Mouse (Mus musculus) hindbrain, embryonic 13.5 days (tissue): ENCODE measurements around the gene Slc25a11. TPM values are rescaled to one million over a fixed set of nuclear protein-coding genes. Genes with fewer than 3 reads are reported as not detected.
A peak's percentile ranks its signal among the peaks of the same experiment; 100 is the strongest.

Experiments
- ATAC-seq: fragments of 200-750 bp; cut with Nextera tagmentation; 2 replicates; pipeline ENCODE4 v1.8.0; 2017; ENCODE audit warnings: moderate TSS enrichment; ENCODE audit not compliant: low FRiP score
- H3K27ac ChIP-seq: fragments of 300-500 bp; sonication (generic); 2 replicates; pipeline ENCODE4 v1.5.1; 2015; ENCODE audit warnings: inconsistent platforms, mild to moderate bottlenecking, moderate library complexity
- H3K27me3 ChIP-seq: fragments of 300-500 bp; sonication (generic); 2 replicates; pipeline ENCODE4 v1.6.1; 2015; ENCODE audit warnings: mild to moderate bottlenecking, inconsistent platforms
- H3K36me3 ChIP-seq: fragments of 300-500 bp; sonication (generic); 2 replicates; pipeline ENCODE4 v1.6.1; 2015; ENCODE audit warnings: mild to moderate bottlenecking, inconsistent platforms
- H3K4me1 ChIP-seq: fragments of 300-500 bp; sonication (generic); replicated peaks from 2 replicates; pipeline ENCODE4 v1.6.1; 2015; ENCODE audit warnings: inconsistent platforms
- H3K4me2 ChIP-seq: fragments of 300-500 bp; sonication (generic); 2 replicates; pipeline ENCODE4 v1.6.1; 2015; ENCODE audit warnings: inconsistent platforms, mild to moderate bottlenecking, moderate library complexity
- H3K4me3 ChIP-seq: fragments of 300-500 bp; sonication (generic); 2 replicates; pipeline ENCODE4 v1.5.1; 2015; ENCODE audit warnings: mild to moderate bottlenecking, inconsistent platforms
- H3K9ac ChIP-seq: fragments of 300-500 bp; sonication (generic); 2 replicates; pipeline ENCODE4 v1.6.1; 2015; ENCODE audit warnings: mild to moderate bottlenecking, inconsistent platforms
- H3K9me3 ChIP-seq: fragments of 300-500 bp; sonication (generic); 2 replicates; pipeline ENCODE4 v1.6.1; 2016; ENCODE audit warnings: inconsistent platforms
- WGBS: fragments of 180-500 bp; shearing (Covaris S2); methylation state at CpG from one replicate; pipeline ENCODE4 v1.1.7; 2015; 5-methylcytosine and 5-hydroxymethylcytosine counted together
- polyA plus RNA-seq: library from polyadenylated mRNA; unstranded; fragments of >200 nt; fragmentation: Nextera tagmentation; extraction: Ambion mirVana; gene quantifications from 2 replicates; pipeline ENCODE4 v1.2.1, GENCODE M21; 2015

Slc25a11 gene
- polyA plus RNA-seq, 1 experiment from 2014 or later, result 159 TPM

GRCm38 (mm10) chr11:70664741-70665140 is 17.5 kb upstream of the Slc25a11 start:
- no peak overlapping the region for H3K4me2 ChIP-seq
- H3K9me3 ChIP-seq, result no peaks in the 10 kb centered on the region
- no peak for ATAC-seq
- WGBS, result 94% methylated on average over 9 of the region's 9 CpGs
- peaks cover 58% of the 10 kb centered on the region for H3K36me3 ChIP-seq
- H3K4me3 ChIP-seq, result no peak overlapping the region
- H3K9ac ChIP-seq, result no peak overlapping the region
- H3K4me1 ChIP-seq, result peaks cover 19% of the 10 kb centered on the region
- no peaks in the 10 kb centered on the region for H3K27me3 ChIP-seq
- H3K27ac ChIP-seq, result no peak overlapping the region

GRCm38 (mm10) chr11:70663957-70664356 is 16.7 kb upstream of the Slc25a11 start:
- Histone ChIP-seq H3K27me3 (no peaks in the 10 kb centered on the region), H3K4me3 (no peak overlapping the region), H3K36me3 (peaks cover 63% of the 10 kb centered on the region), H3K4me1 (peaks cover 19% of the 10 kb centered on the region), H3K27ac (no peak overlapping the region), H3K9ac (no peak overlapping the region), H3K9me3 (no peaks in the 10 kb centered on the region), H3K4me2 (no peak overlapping the region)
- no peak for ATAC-seq
- 93% methylated on average over 6 of the region's 6 CpGs for WGBS

- Histone ChIP-seq H3K9me3 (no peaks in the 10 kb centered on the region), H3K27ac (no peak overlapping the region), H3K36me3 (peaks cover 63% of the 10 kb centered on the region), H3K4me2 (no peak overlapping the region), H3K4me1 (peaks cover 16% of the 10 kb centered on the region), H3K4me3 (no peak overlapping the region), H3K9ac (no peak overlapping the region), H3K27me3 (no peaks in the 10 kb centered on the region)
- ATAC-seq, result no peak
- WGBS, result 97% methylated on average over 8 of the region's 8 CpGs
Observed at GRCm38 (mm10) chr11:70663101-70663500, 15.8 kb upstream of the Slc25a11 start.

- Histone ChIP-seq H3K4me3 (no peak overlapping the region), H3K9me3 (no peaks in the 10 kb centered on the region), H3K9ac (no peak overlapping the region), H3K27ac (no peak overlapping the region), H3K4me2 (no peak overlapping the region), H3K4me1 (peaks cover 15% of the 10 kb centered on the region), H3K36me3 (peaks cover 56% of the 10 kb centered on the region), H3K27me3 (0 out of 2 replicates have a peak, but pooled peaks cover 4% of the 10 kb centered on the region)
- ATAC-seq, result no peak
- WGBS, result 88% methylated on average over 8 of the region's 8 CpGs
Observed at GRCm38 (mm10) chr11:70660571-70660970, 13.3 kb upstream of the Slc25a11 start.

GRCm38 (mm10) chr11:70658942-70659341 is 11.7 kb upstream of the Slc25a11 start:
- Histone ChIP-seq H3K27ac (no peak overlapping the region), H3K9me3 (no peaks in the 10 kb centered on the region), H3K36me3 (peaks cover 40% of the 10 kb centered on the region), H3K4me3 (no peak overlapping the region), H3K27me3 (0 out of 2 replicates have a peak, but pooled peaks cover 4% of the 10 kb centered on the region), H3K9ac (no peak overlapping the region), H3K4me2 (no peak overlapping the region), H3K4me1 (peaks cover 21% of the 10 kb centered on the region)
- WGBS, result 78% methylated on average over 8 of the region's 8 CpGs
- ATAC-seq, result no peak

- WGBS, result 89% methylated on average over 5 of the region's 5 CpGs
- H3K27me3 ChIP-seq, result 0 out of 2 replicates have a peak, but pooled peaks cover 4% of the 10 kb centered on the region
- no peaks in the 10 kb centered on the region for H3K9me3 ChIP-seq
- peaks cover 21% of the 10 kb centered on the region for H3K4me1 ChIP-seq
- peaks cover 36% of the 10 kb centered on the region for H3K36me3 ChIP-seq
- H3K27ac ChIP-seq, result no peak overlapping the region
- no peak for ATAC-seq
- no peak overlapping the region for H3K4me2 ChIP-seq
- H3K4me3 ChIP-seq, result no peak overlapping the region
- no peak overlapping the region for H3K9ac ChIP-seq
Observed at GRCm38 (mm10) chr11:70658521-70658920, 11.2 kb upstream of the Slc25a11 start.

GRCm38 (mm10) chr11:70657991-70658390 is 10.7 kb upstream of the Slc25a11 start:
- 0 out of 2 replicates have a peak, but pooled peaks cover 4% of the 10 kb centered on the region for H3K27me3 ChIP-seq
- no peak overlapping the region for H3K4me2 ChIP-seq
- no peak for ATAC-seq
- WGBS, result 69% methylated on average over 9 of the region's 9 CpGs
- peaks cover 26% of the 10 kb centered on the region for H3K4me1 ChIP-seq
- no peak overlapping the region for H3K4me3 ChIP-seq
- no peak overlapping the region for H3K9ac ChIP-seq
- H3K9me3 ChIP-seq, result no peaks in the 10 kb centered on the region
- H3K27ac ChIP-seq, result no peak overlapping the region
- H3K36me3 ChIP-seq, result peaks cover 31% of the 10 kb centered on the region

GRCm38 (mm10) chr11:70657573-70657972 is 10.3 kb upstream of the Slc25a11 start:
- 0 out of 2 replicates have a peak, but pooled peaks cover 4% of the 10 kb centered on the region for H3K27me3 ChIP-seq
- ATAC-seq, result no peak
- no peak overlapping the region for H3K4me3 ChIP-seq
- no peaks in the 10 kb centered on the region for H3K9me3 ChIP-seq
- H3K27ac ChIP-seq, result no peak overlapping the region
- no peak overlapping the region for H3K9ac ChIP-seq
- no peak overlapping the region for H3K4me2 ChIP-seq
- peaks cover 31% of the 10 kb centered on the region for H3K4me1 ChIP-seq
- H3K36me3 ChIP-seq, result peaks cover 29% of the 10 kb centered on the region
- 60% methylated on average over 6 of the region's 6 CpGs for WGBS

GRCm38 (mm10) chr11:70656964-70657363 is 9.7 kb upstream of the Slc25a11 start, which contains the start of gene Eno3:
TSS of gene Eno3 (plus strand) at chr11:70657202.
- H3K27ac ChIP-seq, result peak within 1 kb of the TSS; percentile 99; the same call in 1 of the 2 replicates
- H3K9ac ChIP-seq, result peak within 1 kb of the TSS; percentile 99
- peaks cover 28% of the 10 kb centered on the region for H3K36me3 ChIP-seq
- 0 out of 2 replicates have a peak, but pooled peaks cover 4% of the 10 kb centered on the region for H3K27me3 ChIP-seq
- H3K9me3 ChIP-seq, result no peaks in the 10 kb centered on the region
- peaks cover 37% of the 10 kb centered on the region for H3K4me1 ChIP-seq
- ATAC-seq, result no peak
- H3K4me3 ChIP-seq, result peak within 1 kb of the TSS; percentile 100
- WGBS, result 7% methylated on average over 3 of the region's 3 CpGs
- H3K4me2 ChIP-seq, result peak within 1 kb of the TSS; percentile 89

- H3K4me2 ChIP-seq, result peak overlapping the region; percentile 89
- 0 out of 2 replicates have a peak overlapping the region, but pooled peaks have one; percentile 99 for H3K27ac ChIP-seq
- H3K9ac ChIP-seq, result peak overlapping the region; percentile 99
- peaks cover 30% of the 10 kb centered on the region for H3K36me3 ChIP-seq
- 3% methylated on average over 16 of the region's 16 CpGs for WGBS
- no peaks in the 10 kb centered on the region for H3K9me3 ChIP-seq
- H3K27me3 ChIP-seq, result 0 out of 2 replicates have a peak, but pooled peaks cover 4% of the 10 kb centered on the region
- peak overlapping the region; percentile 100 for H3K4me3 ChIP-seq
- peaks cover 41% of the 10 kb centered on the region for H3K4me1 ChIP-seq
- no peak for ATAC-seq
Observed at GRCm38 (mm10) chr11:70656456-70656927, 9.2 kb upstream of the Slc25a11 start.

GRCm38 (mm10) chr11:70655571-70656455 is 8.5 kb upstream of the Slc25a11 start:
- H3K4me1 ChIP-seq, result peaks cover 46% of the 10 kb centered on the region
- peak overlapping the region; percentile 99 for H3K27ac ChIP-seq
- H3K9me3 ChIP-seq, result no peaks in the 10 kb centered on the region
- ATAC-seq, result no peak
- H3K4me3 ChIP-seq, result peak overlapping the region; percentile 100
- peaks cover 30% of the 10 kb centered on the region for H3K36me3 ChIP-seq
- under 1% methylated on average over 61 of the region's 61 CpGs for WGBS
- 0 out of 2 replicates have a peak, but pooled peaks cover 4% of the 10 kb centered on the region for H3K27me3 ChIP-seq
- peak overlapping the region; percentile 89 for H3K4me2 ChIP-seq
- H3K9ac ChIP-seq, result peak overlapping the region; percentile 99

- peak overlapping the region; percentile 99 for H3K9ac ChIP-seq
- H3K36me3 ChIP-seq, result peaks cover 33% of the 10 kb centered on the region
- peak; percentile 61 for ATAC-seq
- no peaks in the 10 kb centered on the region for H3K9me3 ChIP-seq
- peaks cover 52% of the 10 kb centered on the region for H3K4me1 ChIP-seq
- peak overlapping the region; percentile 89 for H3K4me2 ChIP-seq
- H3K27ac ChIP-seq, result peak overlapping the region; percentile 99
- under 1% methylated on average over 48 of the region's 48 CpGs for WGBS
- peak overlapping the region; percentile 100 for H3K4me3 ChIP-seq
- 0 out of 2 replicates have a peak, but pooled peaks cover 4% of the 10 kb centered on the region for H3K27me3 ChIP-seq
Observed at GRCm38 (mm10) chr11:70654923-70655570, 7.8 kb upstream of the Slc25a11 start.
